Mouse (Mus musculus) limb, embryonic 14.5 days (tissue): ENCODE measurements at regions not wholly inside any gene's neighbourhood (a gene's known extent, or its start where the extent isn't known, plus 50 kb on each side); places are given as distances from the start of the nearest gene placed in this dataset.

Source experiments
- ATAC-seq: fragments of 200-750 bp; cut with Nextera tagmentation; 2 replicates; pipeline ENCODE4 v1.8.0; 2017; ENCODE audit warnings: low read depth, moderate number of reproducible peaks, moderate TSS enrichment; ENCODE audit not compliant: low FRiP score
- DNase-seq: peaks from one replicate; pipeline ENCODE4 v3.0.0-alpha.2; 2015; ENCODE audit warnings: low spot score
- H3K27ac ChIP-seq: fragments of 300-500 bp; sonication (generic); replicated peaks from 2 replicates; pipeline ENCODE4 v1.5.1; 2014; ENCODE audit warnings: low read depth, mild to moderate bottlenecking, low read length, moderate library complexity, mixed read lengths
- H3K27me3 ChIP-seq: fragments of 300-500 bp; sonication (generic); 2 replicates; pipeline ENCODE4 v1.6.1; 2014; ENCODE audit warnings: low read length, mixed read lengths; ENCODE audit not compliant: control insufficient read depth, insufficient read depth
- H3K36me3 ChIP-seq: fragments of 300-500 bp; sonication (generic); 2 replicates; pipeline ENCODE4 v1.6.1; 2014; ENCODE audit warnings: mild to moderate bottlenecking, low read length, moderate library complexity, mixed read lengths; ENCODE audit not compliant: control insufficient read depth, insufficient read depth
- H3K4me1 ChIP-seq: fragments of 300-500 bp; sonication (generic); 2 replicates; pipeline ENCODE4 v1.6.1; 2014; ENCODE audit warnings: antibody characterized with exemption, low read length, mixed read lengths; ENCODE audit not compliant: control insufficient read depth, insufficient read depth
- H3K4me2 ChIP-seq: fragments of 300-500 bp; sonication (generic); replicated peaks from 2 replicates; pipeline ENCODE4 v1.6.1; 2014; ENCODE audit warnings: low read depth, mild to moderate bottlenecking, low read length, moderate library complexity; ENCODE audit not compliant: severe bottlenecking
- H3K4me3 ChIP-seq: fragments of 300-500 bp; sonication (generic); replicated peaks from 2 replicates; pipeline ENCODE4 v1.5.1; 2014; ENCODE audit warnings: low read length
- H3K9ac ChIP-seq: fragments of 300-500 bp; sonication (generic); 2 replicates; pipeline ENCODE4 v1.6.1; 2014; ENCODE audit warnings: mild to moderate bottlenecking, low read depth, low read length, moderate library complexity; ENCODE audit not compliant: severe bottlenecking
- H3K9me3 ChIP-seq: fragments of 300-500 bp; sonication (generic); 2 replicates; pipeline ENCODE4 v1.6.1; 2016; ENCODE audit warnings: low read length; ENCODE audit not compliant: control insufficient read depth
- POLR2A ChIP-seq: fragments of 200-500 bp; IDR thresholded peaks from 2 replicates; pipeline ENCODE4 v1.8.0; 2012; ENCODE audit warnings: inconsistent platforms, mild to moderate bottlenecking, moderate library complexity, borderline replicate concordance; ENCODE audit not compliant: insufficient read depth, insufficient read length; ENCODE audit errors: extremely low read depth
- WGBS: fragments of 180-500 bp; shearing (Covaris S2); extraction: QIAGEN DNeasy Blood & Tissue Kit; methylation state at CpG from one replicate; pipeline ENCODE4 v1.1.7; 2014; 5-methylcytosine and 5-hydroxymethylcytosine counted together

DNA sequence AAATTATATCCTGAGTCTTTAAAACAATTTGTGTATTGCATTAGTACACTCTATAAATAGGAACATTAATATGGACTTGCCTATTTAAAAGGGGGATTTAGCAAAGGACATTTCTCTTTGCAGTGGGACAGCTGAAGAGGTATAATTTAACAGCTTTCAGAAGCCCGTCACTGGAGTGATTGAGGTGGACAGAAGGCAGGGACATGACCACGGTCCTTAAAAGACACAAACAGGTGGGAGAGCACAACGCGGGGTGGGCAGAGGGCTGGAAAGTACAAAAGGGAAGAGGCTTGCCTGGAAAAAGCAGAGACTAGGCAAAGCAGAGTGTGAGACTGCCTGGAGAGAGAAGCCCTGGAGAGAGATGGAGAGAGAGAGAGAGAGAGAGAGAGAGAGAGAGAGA lies 51.9 kb upstream of the Pkhd1 start:
- H3K27ac ChIP-seq: no peak overlapping the region
- no peaks in the 10 kb centered on the region for H3K36me3 ChIP-seq
- 75% methylated on average over 4 of the region's 4 CpGs for WGBS
- H3K4me3 ChIP-seq: no peak overlapping the region
- H3K4me2 ChIP-seq: no peak overlapping the region
- DNase-seq (no peak), ATAC-seq (peak; percentile 56)
- H3K9ac ChIP-seq: no peak overlapping the region
- H3K27me3 ChIP-seq: no peaks in the 10 kb centered on the region
- no peaks in the 10 kb centered on the region for H3K4me1 ChIP-seq
- no peaks in the 10 kb centered on the region for H3K9me3 ChIP-seq
- TF ChIP-seq POLR2A: no peak

DNA sequence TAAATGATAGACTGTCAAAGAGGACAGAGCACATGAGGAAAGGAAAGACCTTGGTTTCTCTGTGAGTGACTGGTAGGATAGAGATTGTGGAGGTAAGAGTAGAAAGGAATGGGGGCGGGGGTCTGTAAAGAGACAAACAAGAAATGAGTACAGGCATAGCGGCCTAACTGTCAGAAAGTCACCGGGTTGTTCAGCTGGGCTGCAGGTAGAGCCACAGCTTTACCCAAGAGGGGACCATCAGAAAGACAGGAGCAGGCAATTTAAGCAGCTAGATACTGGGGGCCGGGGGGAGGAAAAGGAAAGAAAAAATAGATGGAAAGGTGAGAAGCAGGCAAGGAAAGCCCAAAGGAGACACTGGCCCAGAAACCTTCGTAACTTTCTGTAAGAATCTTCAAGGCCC lies 52.6 kb upstream of the Pkhd1 start:
- no peaks in the 10 kb centered on the region for H3K9me3 ChIP-seq
- H3K27ac ChIP-seq: no peak overlapping the region
- H3K4me3 ChIP-seq: peak overlapping the region; percentile 11; the same call in 1 of the 2 replicates
- H3K4me2 ChIP-seq: no peak overlapping the region
- H3K27me3 ChIP-seq: no peaks in the 10 kb centered on the region
- H3K4me1 ChIP-seq: no peaks in the 10 kb centered on the region
- 87% methylated on average over 5 of the region's 5 CpGs for WGBS
- TF ChIP-seq POLR2A: no peak
- ATAC-seq (no peak), DNase-seq (no peak)
- H3K36me3 ChIP-seq: no peaks in the 10 kb centered on the region
- H3K9ac ChIP-seq: peak overlapping the region; percentile 36; the same call in 1 of the 2 replicates

DNA sequence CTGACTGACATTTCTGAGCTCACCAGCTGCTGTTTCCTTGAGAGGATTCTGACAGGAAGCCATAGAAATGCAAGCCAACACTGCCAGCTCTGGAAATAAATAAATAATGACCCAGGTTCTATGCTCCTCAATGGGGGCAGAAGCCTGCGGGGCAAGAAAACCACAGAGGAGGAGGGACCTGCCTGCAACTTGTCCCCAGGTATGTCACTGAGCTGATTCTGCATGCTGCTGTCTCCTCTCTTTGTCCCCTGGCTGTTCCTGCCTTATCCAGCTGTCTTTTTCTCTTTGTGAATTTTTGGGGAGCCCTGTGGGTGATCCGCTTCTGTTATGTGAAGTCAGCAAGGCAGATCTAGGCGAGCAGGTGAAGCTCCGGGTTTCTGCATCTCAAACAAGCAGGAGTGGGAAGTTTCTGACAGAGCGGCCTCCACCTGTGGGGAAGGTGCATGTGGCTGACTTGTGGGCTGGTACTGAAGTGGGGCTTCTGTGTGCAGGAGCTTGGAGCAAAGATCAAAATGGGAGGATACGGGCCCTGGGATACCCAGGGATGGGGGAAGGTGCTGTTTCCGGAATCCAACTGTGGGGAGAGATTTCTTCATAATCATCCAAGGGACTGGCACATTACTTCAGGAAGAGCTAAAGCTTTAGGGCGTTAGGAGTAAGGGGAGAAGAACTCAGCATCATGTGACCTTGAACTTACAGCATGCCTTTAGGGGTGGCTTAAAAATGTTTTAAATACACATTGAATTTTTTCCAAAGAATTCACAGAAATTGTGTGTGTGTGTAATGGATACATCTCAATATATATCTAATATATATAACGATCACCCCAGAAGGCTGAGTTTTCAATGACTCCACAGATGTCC lies 53.3 kb upstream of the Pkhd1 start:
- H3K9me3 ChIP-seq: no peaks in the 10 kb centered on the region
- no peaks in the 10 kb centered on the region for H3K27me3 ChIP-seq
- DNase-seq (no peak), ATAC-seq (no peak)
- H3K9ac ChIP-seq: peak overlapping the region; percentile 36; the same call in 1 of the 2 replicates
- H3K4me2 ChIP-seq: no peak overlapping the region
- no peaks in the 10 kb centered on the region for H3K4me1 ChIP-seq
- WGBS: 69% methylated on average over 9 of the region's 9 CpGs
- H3K27ac ChIP-seq: peak overlapping the region; percentile 8; the same call in 1 of the 2 replicates
- peak overlapping the region; percentile 11 for H3K4me3 ChIP-seq
- no peak for TF ChIP-seq POLR2A
- H3K36me3 ChIP-seq: no peaks in the 10 kb centered on the region

DNA sequence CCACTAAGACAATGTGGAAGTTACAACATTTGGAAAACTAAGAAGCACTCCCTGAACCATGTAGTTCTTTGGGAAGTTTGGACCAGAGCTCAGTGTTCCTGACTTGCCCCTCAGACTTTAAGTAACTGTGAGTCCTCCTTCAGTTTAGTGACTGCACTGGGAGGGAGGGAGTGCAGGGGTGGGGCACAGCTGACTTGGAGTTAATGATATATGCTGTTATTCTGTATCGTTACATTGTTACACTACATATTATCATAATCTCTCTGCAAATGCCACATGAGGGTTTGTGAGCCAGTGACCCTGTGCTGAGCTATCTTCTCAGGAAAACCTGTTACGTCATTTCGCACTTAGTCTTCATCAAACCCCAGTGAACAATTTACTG lies 53.9 kb upstream of the Pkhd1 start:
- Histone ChIP-seq H3K4me1 (no peaks in the 10 kb centered on the region), H3K27me3 (no peaks in the 10 kb centered on the region), H3K9me3 (no peaks in the 10 kb centered on the region), H3K4me2 (no peak overlapping the region), H3K9ac (no peak overlapping the region), H3K36me3 (no peaks in the 10 kb centered on the region), H3K27ac (no peak overlapping the region), H3K4me3 (0 out of 2 replicates have a peak overlapping the region, but pooled peaks have one; percentile 9)
- DNase-seq: no peak
- TF ChIP-seq POLR2A: no peak
- 85% methylated on average over 3 of the region's 3 CpGs for WGBS
- no peak for ATAC-seq

- no peak for DNase-seq
- Histone ChIP-seq H3K27me3 (no peaks in the 10 kb centered on the region), H3K27ac (no peak overlapping the region), H3K9ac (no peak overlapping the region), H3K9me3 (no peaks in the 10 kb centered on the region), H3K4me3 (peak overlapping the region; percentile 9; the same call in 1 of the 2 replicates), H3K4me1 (no peaks in the 10 kb centered on the region), H3K36me3 (no peaks in the 10 kb centered on the region), H3K4me2 (no peak overlapping the region)
- no peak for TF ChIP-seq POLR2A
- no peak for ATAC-seq
Observed at GRCm38 (mm10) chr1:20672246-20672645, 54.4 kb upstream of the Pkhd1 start.
